Mouse (Mus musculus): Measurements from ENCODE around the gene Cdyl.

Cdyl gene

GRCm38 (mm10) chr13:35800270-35800669, 140.6 kb downstream of the Cdyl start:
- DNase-seq (ENCODE audit: low spot score in 2 of 2) = no peak

GRCm38 (mm10) chr13:35805727-35806126, 146.1 kb downstream of the Cdyl start:
- DNase-seq (ENCODE audit: low spot score in 2 of 2) = no peak

GRCm38 (mm10) chr13:35806165-35806564, 146.5 kb downstream of the Cdyl start:
- no peak for DNase-seq (ENCODE audit: low spot score in 2 of 2)

- DNase-seq (ENCODE audit: low spot score in 2 of 2) = no peak
Observed at GRCm38 (mm10) chr13:35807016-35807415, 147.4 kb downstream of the Cdyl start.

- DNase-seq (ENCODE audit: low spot score in 2 of 2) = no peak
Observed at GRCm38 (mm10) chr13:35807525-35807924, 147.9 kb downstream of the Cdyl start.

- no peak for DNase-seq (ENCODE audit: low spot score in 2 of 2)
Observed at GRCm38 (mm10) chr13:35807940-35808339, 148.3 kb downstream of the Cdyl start.

GRCm38 (mm10) chr13:35809252-35810159, 149.9 kb downstream of the Cdyl start:
- no peak for DNase-seq (ENCODE audit: low spot score in 2 of 2)

- DNase-seq (ENCODE audit: low spot score in 2 of 2) = no peak
Observed at GRCm38 (mm10) chr13:35810160-35810537, 150.5 kb downstream of the Cdyl start.

GRCm38 (mm10) chr13:35811361-35812190, 151.9 kb downstream of the Cdyl start:
- no peak for DNase-seq (ENCODE audit: low spot score in 2 of 2)

- DNase-seq (ENCODE audit: low spot score in 2 of 2) = no peak
Observed at GRCm38 (mm10) chr13:35812191-35812440, 152.5 kb downstream of the Cdyl start.

- DNase-seq (ENCODE audit: low spot score in 2 of 2) = no peak
Observed at GRCm38 (mm10) chr13:35813348-35814127, 153.9 kb downstream of the Cdyl start.

GRCm38 (mm10) chr13:35815205-35815726, 155.6 kb downstream of the Cdyl start:
- DNase-seq (ENCODE audit: low spot score in 2 of 2) = no peak

GRCm38 (mm10) chr13:35815782-35816368, 156.2 kb downstream of the Cdyl start:
- no peak for DNase-seq (ENCODE audit: low spot score in 2 of 2)

- no peak for DNase-seq (ENCODE audit: low spot score in 2 of 2)
Observed at GRCm38 (mm10) chr13:35817626-35818025, 158.0 kb downstream of the Cdyl start.

GRCm38 (mm10) chr13:35818060-35818459, 158.4 kb downstream of the Cdyl start:
- DNase-seq (ENCODE audit: low spot score in 2 of 2) = no peak

GRCm38 (mm10) chr13:35821821-35822454, 162.3 kb downstream of the Cdyl start:
- no peak for DNase-seq (ENCODE audit: low spot score in 2 of 2)

- DNase-seq (ENCODE audit: low spot score in 2 of 2) = no peak
Observed at GRCm38 (mm10) chr13:35822795-35823194, 163.2 kb downstream of the Cdyl start.

GRCm38 (mm10) chr13:35825639-35826038, 166.0 kb downstream of the Cdyl start:
- DNase-seq (ENCODE audit: low spot score in 2 of 2) = no peak

- no peak for DNase-seq (ENCODE audit: low spot score in 2 of 2)
Observed at GRCm38 (mm10) chr13:35832676-35833075, 173.0 kb downstream of the Cdyl start.

GRCm38 (mm10) chr13:35833941-35834340, 174.3 kb downstream of the Cdyl start:
- DNase-seq (ENCODE audit: low spot score in 2 of 2) = no peak

- DNase-seq (ENCODE audit: low spot score in 2 of 2) = no peak
Observed at GRCm38 (mm10) chr13:35835669-35836068, 176.0 kb downstream of the Cdyl start.
